Mouse (Mus musculus): ENCODE measurements at regions not wholly inside any gene's neighbourhood (a gene's known extent, or its start where the extent isn't known, plus 50 kb on each side); places are given as distances from the start of the nearest gene placed in this dataset.
"Not testable (repeated sequence)": the region's sequence is repeated elsewhere in the genome, so short reads cannot be mapped to it uniquely, and the experiment has no call there.

DNA sequence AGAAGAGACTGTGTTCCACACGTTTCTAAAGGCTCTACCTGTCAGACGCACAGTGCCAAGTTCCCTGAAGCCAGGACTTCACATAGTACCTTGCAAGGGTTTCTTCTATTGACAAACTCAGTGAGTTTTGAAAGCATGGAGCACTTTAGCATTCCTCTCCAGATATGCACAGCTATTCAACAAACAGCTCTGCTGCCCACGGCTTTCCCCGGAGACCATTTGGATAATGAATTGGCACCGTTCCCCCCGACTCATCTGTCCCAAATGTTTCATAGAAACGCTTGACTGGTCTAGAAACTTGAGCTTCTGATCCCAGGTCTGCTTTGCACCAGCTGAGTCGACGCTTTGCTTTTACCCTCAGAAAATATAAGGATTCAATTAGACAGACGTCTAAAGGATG lies 162.2 kb upstream of the St6galnac5 start:
- Histone ChIP-seq H3K9me3 (no peaks in the 10 kb centered on the region), H3K4me2 (no peak overlapping the region), H3K27ac (no peak overlapping the region), H3K4me1 (no peaks in the 10 kb centered on the region), H3K9ac (no peak overlapping the region), H3K4me3 (no peak overlapping the region), H3K36me3 (replicated peaks) (no peaks in the 10 kb centered on the region), H3K27me3 (replicated peaks) (no peaks in the 10 kb centered on the region)
- no peak for ATAC-seq (replicated peaks)
- 69% methylated on average over 10 of the region's 10 CpGs for WGBS

DNA sequence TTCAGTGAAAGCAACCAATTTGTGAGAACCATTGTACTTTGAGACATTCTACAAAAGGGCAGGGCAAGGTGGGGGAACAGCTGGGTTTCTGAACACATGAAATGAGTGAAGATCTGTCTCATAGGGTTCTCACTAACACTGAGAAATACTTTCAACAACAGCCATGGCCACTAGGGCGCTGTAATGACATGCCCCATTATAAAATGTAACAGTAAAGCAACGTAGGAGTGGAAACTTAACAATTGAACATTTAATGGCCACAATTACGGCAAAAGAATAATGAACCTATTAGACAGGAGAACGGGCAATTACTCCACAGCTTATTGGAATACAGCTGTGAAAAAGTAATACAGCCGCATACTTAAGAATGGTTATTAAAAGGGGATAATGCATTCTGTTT lies 158.9 kb upstream of the St6galnac5 start:
- H3K9ac ChIP-seq, result no peak overlapping the region
- no peaks in the 10 kb centered on the region for H3K36me3 ChIP-seq (replicated peaks)
- H3K27ac ChIP-seq, result no peak overlapping the region
- no peaks in the 10 kb centered on the region for H3K27me3 ChIP-seq (replicated peaks)
- no peak overlapping the region for H3K4me2 ChIP-seq
- no peak overlapping the region for H3K4me3 ChIP-seq
- H3K9me3 ChIP-seq, result no peaks in the 10 kb centered on the region
- 75% methylated on average over 5 of the region's 5 CpGs for WGBS
- no peak for ATAC-seq (replicated peaks)
- no peaks in the 10 kb centered on the region for H3K4me1 ChIP-seq

DNA sequence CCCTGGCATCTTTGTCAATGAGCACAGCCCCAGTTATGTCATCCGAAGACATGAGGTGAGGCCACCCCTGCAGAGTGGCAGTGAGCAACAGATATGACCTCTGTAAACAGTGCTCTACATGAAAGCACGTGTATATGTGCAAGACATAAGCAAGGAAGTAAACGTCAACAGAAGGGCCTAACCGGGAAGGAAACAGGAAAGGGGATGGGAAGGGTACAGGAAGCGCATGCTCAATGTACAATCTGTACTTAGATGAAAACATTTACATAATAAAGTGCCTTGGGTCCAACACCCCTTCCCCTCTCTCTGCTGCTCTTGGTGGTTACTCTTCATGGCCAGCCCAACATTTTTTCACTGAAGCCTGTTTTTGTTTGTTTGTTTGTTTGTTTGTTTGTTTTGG lies 143.3 kb upstream of the St6galnac5 start:
- H3K4me3 ChIP-seq, result no peak overlapping the region
- H3K4me2 ChIP-seq, result no peak overlapping the region
- no peaks in the 10 kb centered on the region for H3K4me1 ChIP-seq
- WGBS, result 86% methylated on average over 5 of the region's 5 CpGs
- ATAC-seq (replicated peaks), result no peak
- no peaks in the 10 kb centered on the region for H3K36me3 ChIP-seq (replicated peaks)
- H3K27me3 ChIP-seq (replicated peaks), result no peaks in the 10 kb centered on the region
- no peak overlapping the region for H3K9ac ChIP-seq
- H3K27ac ChIP-seq, result no peak overlapping the region
- H3K9me3 ChIP-seq, result no peaks in the 10 kb centered on the region

DNA sequence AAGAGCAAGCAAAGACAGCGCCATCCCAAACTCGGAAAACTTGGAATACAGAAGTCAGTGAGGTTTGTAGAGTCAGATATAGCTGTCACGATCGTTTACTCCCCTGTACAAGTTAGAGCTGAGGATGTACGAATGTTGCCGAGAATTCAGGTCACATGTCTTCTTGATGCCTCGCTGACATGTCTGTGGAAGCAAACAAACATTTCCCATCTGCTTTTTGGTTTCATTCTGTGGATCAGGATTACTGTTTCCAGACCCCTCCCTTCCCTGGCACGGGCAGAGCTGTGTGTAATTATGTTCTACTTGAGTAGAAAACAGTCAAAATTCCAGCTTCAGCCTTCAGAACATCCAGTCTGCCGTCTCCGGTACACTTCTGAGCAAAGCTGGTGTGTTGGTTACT lies 139.9 kb upstream of the St6galnac5 start:
- no peak overlapping the region for H3K9ac ChIP-seq
- no peaks in the 10 kb centered on the region for H3K27me3 ChIP-seq (replicated peaks)
- H3K4me1 ChIP-seq, result no peaks in the 10 kb centered on the region
- ATAC-seq (replicated peaks), result no peak
- no peaks in the 10 kb centered on the region for H3K36me3 ChIP-seq (replicated peaks)
- no peaks in the 10 kb centered on the region for H3K9me3 ChIP-seq
- no peak overlapping the region for H3K27ac ChIP-seq
- 90% methylated on average over 10 of the region's 10 CpGs for WGBS
- H3K4me2 ChIP-seq, result no peak overlapping the region
- no peak overlapping the region for H3K4me3 ChIP-seq

DNA sequence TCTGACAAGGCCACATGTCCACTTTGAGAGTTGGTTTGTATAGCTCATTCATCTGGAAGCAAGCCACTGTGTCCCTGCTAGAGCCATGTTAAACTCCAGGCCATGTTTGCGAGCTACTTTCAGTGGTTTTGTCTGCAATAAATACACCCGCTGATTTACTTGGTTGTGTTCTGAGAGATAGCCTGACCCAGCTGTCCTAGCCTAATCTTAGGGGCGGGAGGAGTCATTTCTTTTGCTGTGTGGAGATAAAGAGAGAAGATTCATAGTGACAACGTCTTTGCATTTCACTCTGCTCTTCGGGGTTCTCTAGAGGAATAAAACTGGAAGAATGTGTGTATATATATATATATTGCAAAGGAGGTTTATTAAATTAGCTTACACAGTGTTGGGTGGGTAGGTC lies 137.1 kb upstream of the St6galnac5 start:
- H3K4me1 ChIP-seq, result no peaks in the 10 kb centered on the region
- H3K9me3 ChIP-seq, result no peaks in the 10 kb centered on the region
- H3K36me3 ChIP-seq (replicated peaks), result no peaks in the 10 kb centered on the region
- no peak for ATAC-seq (replicated peaks)
- 87% methylated on average over 5 of the region's 5 CpGs for WGBS
- no peak overlapping the region for H3K27ac ChIP-seq
- no peak overlapping the region for H3K9ac ChIP-seq
- no peak overlapping the region for H3K4me3 ChIP-seq
- no peaks in the 10 kb centered on the region for H3K27me3 ChIP-seq (replicated peaks)
- no peak overlapping the region for H3K4me2 ChIP-seq

DNA sequence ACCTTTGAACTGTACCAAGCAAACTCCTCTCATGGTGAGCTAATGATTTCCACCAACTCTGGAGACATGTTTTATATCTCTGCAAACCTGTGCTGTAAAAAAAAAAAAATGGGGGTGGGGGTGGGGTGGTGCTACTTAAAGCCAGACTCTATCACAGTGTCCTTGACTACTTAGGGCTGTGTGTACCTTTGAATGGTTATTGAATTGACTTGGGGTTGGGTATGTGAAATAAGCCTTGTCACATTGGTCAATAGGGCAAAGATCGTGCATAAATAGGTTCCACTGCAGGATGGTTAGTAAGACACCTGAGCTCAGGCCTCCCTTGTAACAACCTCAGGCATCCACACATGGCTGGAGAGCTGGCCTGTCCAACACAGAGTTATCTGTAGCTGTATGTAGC lies 136.6 kb upstream of the St6galnac5 start:
- H3K27ac ChIP-seq, result no peak overlapping the region
- 94% methylated on average over 1 of the region's 1 CpGs for WGBS
- H3K4me2 ChIP-seq, result no peak overlapping the region
- no peak overlapping the region for H3K4me3 ChIP-seq
- no peak overlapping the region for H3K9ac ChIP-seq
- no peak for ATAC-seq (replicated peaks)
- H3K36me3 ChIP-seq (replicated peaks), result no peaks in the 10 kb centered on the region
- H3K9me3 ChIP-seq, result no peaks in the 10 kb centered on the region
- H3K4me1 ChIP-seq, result no peaks in the 10 kb centered on the region
- H3K27me3 ChIP-seq (replicated peaks), result no peaks in the 10 kb centered on the region

DNA sequence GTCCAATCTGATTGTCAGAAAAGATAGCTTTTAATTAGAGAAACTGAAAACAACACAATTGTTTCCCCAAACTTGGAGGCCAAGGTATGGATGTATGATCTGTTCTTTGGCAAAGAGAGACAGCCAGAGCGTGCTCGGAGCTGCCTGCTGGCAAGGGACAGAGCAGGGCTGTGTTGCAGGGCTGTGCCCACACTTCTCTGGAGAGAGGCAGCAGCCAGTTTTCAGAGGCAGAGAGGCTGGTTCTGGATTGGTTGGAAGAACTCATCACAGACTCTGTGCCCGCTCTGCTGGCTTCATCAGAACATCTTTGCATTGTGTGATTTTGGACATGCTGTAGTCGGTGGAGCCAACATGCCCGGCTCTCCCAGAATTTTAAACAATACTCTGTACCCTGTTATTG lies 123.5 kb upstream of the St6galnac5 start:
- WGBS, result 92% methylated on average over 5 of the region's 5 CpGs
- H3K4me3 ChIP-seq, result no peak overlapping the region
- ATAC-seq (replicated peaks), result no peak
- no peak overlapping the region for H3K27ac ChIP-seq
- H3K27me3 ChIP-seq (replicated peaks), result no peaks in the 10 kb centered on the region
- no peak overlapping the region for H3K4me2 ChIP-seq
- no peak overlapping the region for H3K9ac ChIP-seq
- no peaks in the 10 kb centered on the region for H3K4me1 ChIP-seq
- H3K36me3 ChIP-seq (replicated peaks), result no peaks in the 10 kb centered on the region
- H3K9me3 ChIP-seq, result no peaks in the 10 kb centered on the region

DNA sequence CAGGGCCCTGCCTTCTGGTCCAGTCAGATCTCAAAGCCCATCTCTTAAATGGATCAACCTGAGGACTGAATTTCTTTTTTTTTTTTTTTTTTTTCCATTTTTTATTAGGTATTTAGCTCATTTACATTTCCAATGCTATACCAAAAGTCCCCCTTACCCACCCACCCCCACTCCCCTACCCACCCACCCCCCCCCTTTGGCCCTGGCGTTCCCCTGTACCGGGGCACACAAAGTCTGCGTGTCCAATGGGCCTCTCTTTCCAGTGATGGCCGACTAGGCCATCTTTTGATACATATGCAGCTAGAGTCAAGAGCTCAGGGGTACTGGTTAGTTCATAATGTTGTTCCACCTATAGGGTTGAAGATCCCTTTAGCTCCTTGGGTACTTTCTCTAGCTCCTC lies 108.5 kb upstream of the St6galnac5 start:
- not testable (repeated sequence) for H3K27ac ChIP-seq; H3K4me3 ChIP-seq; H3K9ac ChIP-seq; H3K36me3 ChIP-seq (replicated peaks); H3K4me2 ChIP-seq; H3K27me3 ChIP-seq (replicated peaks); H3K9me3 ChIP-seq; H3K4me1 ChIP-seq; ATAC-seq (replicated peaks)
- WGBS, result 93% methylated on average over 4 of the region's 4 CpGs

DNA sequence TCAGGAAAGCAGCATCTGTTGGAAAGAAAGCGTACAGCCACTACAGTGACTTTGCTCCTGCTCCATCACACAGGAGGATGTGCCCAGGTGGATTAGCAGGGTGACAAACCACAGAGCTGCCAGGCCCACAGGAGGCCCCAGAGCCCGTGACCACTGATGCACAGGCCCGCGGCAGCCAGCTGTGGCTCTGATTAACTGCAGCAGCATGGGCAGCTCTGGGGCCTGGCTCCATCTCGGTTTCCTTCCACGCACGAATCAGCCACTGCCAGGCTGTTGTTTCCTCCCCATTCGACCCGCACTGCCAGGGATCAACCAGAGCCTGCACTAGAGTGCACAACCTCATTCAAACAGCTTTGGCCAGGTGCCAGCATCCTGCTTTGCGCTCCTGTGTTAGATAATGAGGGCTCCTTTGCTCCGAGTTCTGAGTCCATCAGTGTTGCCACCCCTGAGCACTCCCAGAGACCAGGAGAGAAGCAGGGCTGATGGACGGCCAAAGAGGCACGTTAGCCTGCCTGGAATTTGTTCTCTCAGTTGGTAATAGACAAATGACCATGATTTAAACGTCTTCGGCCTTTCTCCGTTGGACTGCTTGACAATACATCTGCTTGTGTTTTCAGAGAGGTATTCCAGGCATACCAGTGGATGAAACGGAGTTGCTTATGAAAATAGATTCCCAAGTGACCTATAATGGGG lies 103.2 kb upstream of the St6galnac5 start:
- ATAC-seq (replicated peaks), result peak; percentile 85
- Histone ChIP-seq H3K36me3 (replicated peaks) (no peaks in the 10 kb centered on the region), H3K27me3 (replicated peaks) (no peaks in the 10 kb centered on the region), H3K9me3 (no peaks in the 10 kb centered on the region), H3K4me3 (no peak overlapping the region), H3K4me2 (peak overlapping the region; percentile 28), H3K4me1 (peaks cover 35% of the 10 kb centered on the region), H3K27ac (peak overlapping the region; percentile 81), H3K9ac (no peak overlapping the region)
- WGBS, result 16% methylated on average over 17 of the region's 17 CpGs

DNA sequence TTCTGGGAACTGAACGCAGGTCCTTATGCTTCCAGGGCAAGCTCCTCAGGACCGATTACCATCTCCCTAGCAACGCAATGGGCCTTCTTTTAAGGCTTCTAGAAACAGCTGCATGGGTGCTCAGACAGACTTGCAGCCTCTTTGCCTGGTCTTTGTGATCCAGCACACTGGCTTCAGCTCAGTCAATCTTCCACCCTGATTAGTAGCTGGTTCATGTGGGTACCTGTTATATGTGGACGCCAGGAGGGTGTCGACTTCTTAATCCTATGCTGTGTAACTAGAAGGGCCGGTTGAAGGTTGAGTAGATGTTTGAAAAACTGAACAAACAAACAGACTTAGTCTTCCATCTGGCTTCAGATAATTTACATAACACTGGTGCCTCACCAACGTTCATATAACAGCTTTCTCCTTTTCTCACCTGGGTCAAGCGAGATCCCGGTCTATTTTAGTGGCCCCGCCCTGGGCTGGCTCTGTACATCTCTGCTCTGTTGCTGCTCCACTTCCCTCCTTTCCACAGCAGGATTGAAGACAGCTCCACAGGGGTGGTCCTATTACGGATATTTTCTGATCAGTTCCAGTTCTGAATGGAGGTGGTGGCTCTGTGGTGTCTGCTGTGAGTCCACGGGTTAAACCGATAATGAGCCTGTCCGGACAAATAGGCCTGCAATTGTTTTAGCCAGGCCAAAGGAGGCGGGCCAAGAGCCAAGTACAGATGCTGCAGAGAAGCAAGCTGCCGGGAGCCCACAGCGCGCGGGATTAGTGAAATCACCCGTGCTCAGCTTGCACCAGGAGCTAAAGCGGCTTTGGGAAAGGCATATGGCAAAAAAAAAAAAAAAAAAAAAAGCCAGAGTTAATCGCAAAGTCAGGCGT lies 102.4 kb upstream of the St6galnac5 start:
- H3K27me3 ChIP-seq (replicated peaks), result no peaks in the 10 kb centered on the region
- H3K4me1 ChIP-seq, result peaks cover 35% of the 10 kb centered on the region
- peak; percentile 84 for ATAC-seq (replicated peaks)
- H3K4me2 ChIP-seq, result peak overlapping the region; percentile 28
- H3K9me3 ChIP-seq, result no peaks in the 10 kb centered on the region
- H3K9ac ChIP-seq, result no peak overlapping the region
- no peaks in the 10 kb centered on the region for H3K36me3 ChIP-seq (replicated peaks)
- H3K27ac ChIP-seq, result peak overlapping the region; percentile 81
- 21% methylated on average over 23 of the region's 23 CpGs for WGBS
- H3K4me3 ChIP-seq, result no peak overlapping the region

DNA sequence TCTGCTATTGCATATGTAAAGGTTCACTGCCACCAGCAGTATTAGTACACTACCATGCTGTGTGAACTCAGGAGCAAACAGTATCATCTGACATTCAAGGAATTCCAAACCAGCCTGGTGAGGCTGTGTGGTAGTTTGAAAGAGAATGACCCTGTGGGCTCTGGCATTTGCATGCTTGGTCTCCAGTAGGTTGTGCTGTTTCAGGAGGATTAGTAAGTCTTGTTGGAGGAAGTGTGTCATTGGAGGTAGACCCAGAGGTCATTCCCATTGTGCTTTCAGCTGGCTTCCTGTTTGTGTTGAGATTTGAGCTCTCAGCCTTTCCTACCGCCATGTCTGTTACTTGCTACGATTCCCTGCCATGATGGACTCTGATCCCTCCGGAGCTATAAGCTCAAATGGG lies 98.3 kb upstream of the St6galnac5 start:
- no peak overlapping the region for H3K9ac ChIP-seq
- no peaks in the 10 kb centered on the region for H3K9me3 ChIP-seq
- H3K36me3 ChIP-seq (replicated peaks), result no peaks in the 10 kb centered on the region
- no peak overlapping the region for H3K27ac ChIP-seq
- H3K4me3 ChIP-seq, result no peak overlapping the region
- H3K4me2 ChIP-seq, result no peak overlapping the region
- H3K4me1 ChIP-seq, result peaks cover 23% of the 10 kb centered on the region
- no peaks in the 10 kb centered on the region for H3K27me3 ChIP-seq (replicated peaks)
- 82% methylated on average over 3 of the region's 3 CpGs for WGBS
- ATAC-seq (replicated peaks), result no peak

DNA sequence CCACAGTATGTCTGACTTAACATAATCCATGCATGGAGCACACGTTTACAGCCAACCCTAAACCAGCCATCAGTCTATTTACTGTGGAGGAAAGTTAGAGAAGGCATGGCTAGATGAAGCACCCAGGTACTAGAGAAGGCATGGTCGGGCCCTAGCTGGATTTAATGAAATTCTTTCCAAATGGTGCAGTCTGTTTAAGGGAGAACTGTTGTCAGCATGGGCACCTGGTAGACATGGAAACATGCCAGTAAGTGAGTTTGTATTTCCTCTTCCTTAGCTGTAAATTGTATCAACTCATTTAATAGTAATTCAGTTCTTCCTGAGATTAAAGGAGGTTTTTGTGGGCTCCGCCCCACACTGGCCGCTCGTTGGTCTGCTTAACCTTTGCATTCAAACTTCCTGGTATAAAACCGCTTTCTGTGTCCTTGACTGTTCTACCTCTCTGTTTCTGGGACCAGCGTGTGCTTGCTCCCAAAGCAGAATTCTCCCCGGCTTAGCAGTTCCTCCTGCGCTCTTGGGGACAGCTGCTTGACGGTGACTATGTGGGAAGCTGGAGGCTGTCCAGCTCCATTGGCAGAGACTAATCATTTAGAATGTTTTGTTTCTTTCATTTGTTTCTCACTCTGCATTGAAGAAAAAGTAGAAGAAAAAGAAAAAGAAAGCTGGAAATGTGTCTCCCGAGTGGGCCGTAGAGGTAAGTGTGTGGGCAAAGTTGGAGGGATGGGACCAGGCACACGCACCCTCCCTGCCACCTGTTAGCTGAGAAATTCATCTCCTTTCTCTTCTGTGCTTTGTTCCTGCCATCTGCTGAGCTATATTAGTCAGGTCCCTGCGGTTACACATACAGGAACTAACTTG lies 96.0 kb upstream of the St6galnac5 start:
- 73% methylated on average over 14 of the region's 14 CpGs for WGBS
- H3K9ac ChIP-seq, result no peak overlapping the region
- no peaks in the 10 kb centered on the region for H3K27me3 ChIP-seq (replicated peaks)
- no peaks in the 10 kb centered on the region for H3K36me3 ChIP-seq (replicated peaks)
- no peak overlapping the region for H3K27ac ChIP-seq
- H3K4me1 ChIP-seq, result peaks cover 4% of the 10 kb centered on the region; the same call in 1 of the 2 replicates
- no peaks in the 10 kb centered on the region for H3K9me3 ChIP-seq
- H3K4me2 ChIP-seq, result no peak overlapping the region
- no peak overlapping the region for H3K4me3 ChIP-seq
- no peak for ATAC-seq (replicated peaks)

Data from midbrain, embryonic 15.5 days (tissue).